Comparison of ENCODE assay signal across 9 mouse cellular contexts in the genomic region with DNA sequence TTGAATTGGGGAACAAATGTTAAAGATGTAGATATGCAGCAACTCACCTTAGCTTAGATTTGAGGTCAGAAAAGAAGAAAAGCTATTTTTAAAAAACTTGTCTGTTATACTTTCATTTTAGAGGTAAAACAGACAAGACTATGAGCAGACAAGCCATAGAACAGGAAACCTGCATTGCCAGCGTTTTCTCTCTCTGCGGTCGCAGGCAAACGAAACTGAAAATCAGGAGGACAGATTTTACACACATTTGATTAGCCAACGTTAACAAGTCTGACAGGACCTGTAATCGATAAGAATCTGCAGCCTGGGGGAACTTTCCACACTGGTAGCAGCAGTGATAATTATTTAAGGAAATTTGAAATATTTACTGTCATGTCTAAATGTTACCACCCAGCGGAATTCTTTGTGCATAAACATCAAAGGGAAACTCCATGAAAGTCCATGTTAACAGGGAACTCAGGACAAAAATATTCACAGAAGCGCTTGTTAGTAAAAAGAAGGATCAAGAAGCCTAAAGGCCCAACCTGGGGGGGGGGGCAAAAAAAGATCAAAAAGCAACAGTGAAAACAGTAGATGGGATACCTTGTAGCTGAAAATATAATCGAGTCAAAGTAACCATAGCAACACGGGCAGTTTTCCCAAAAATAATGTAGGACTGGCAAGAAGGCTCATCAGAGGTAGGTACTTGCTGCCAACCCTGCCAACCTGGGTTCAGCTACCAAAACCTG.
DNase-seq lines count a peak whose midpoint lies in the region; ATAC-seq and TF ChIP-seq lines count a peak whose summit lies in the region.
"Had no signal": no experiment of that assay in that cellular context is flagged by ENCODE, and none has a peak within 500 bp of the region (broad histone marks: within the 10 kb centered on the region; RNA-seq: fewer than 3 reads in every experiment).

No protein-coding gene starts in this region.

- H3K27ac ChIP-seq in kidney, embryonic 16.5 days (ENCODE audit: low read length): no peak overlapping the region
- H3K27ac ChIP-seq in limb, embryonic 14.5 days (replicated peaks; ENCODE audit: low read depth, low read length): no peak overlapping the region
- H3K27ac ChIP-seq: lung, embryonic 15.5 days had no signal

- H3K4me1 ChIP-seq in kidney, embryonic 16.5 days (ENCODE audit: insufficient read depth, low read length): 0 out of 2 replicates have a peak, but pooled peaks cover 4% of the 10 kb centered on the region
- H3K4me1 ChIP-seq in limb, embryonic 14.5 days (ENCODE audit: control insufficient read depth, insufficient read depth, low read length): peaks cover 2% of the 10 kb centered on the region; the same call in 1 of the 2 replicates

- no peaks in the 10 kb centered on the region for H3K27me3 ChIP-seq in kidney, embryonic 16.5 days (ENCODE audit: insufficient read depth, low read length)
- H3K27me3 ChIP-seq in limb, embryonic 14.5 days (ENCODE audit: control insufficient read depth, insufficient read depth, low read length): no peaks in the 10 kb centered on the region
- H3K27me3 ChIP-seq: lung, embryonic 15.5 days had no signal

- H3K9ac ChIP-seq in kidney, embryonic 16.5 days (replicated peaks; ENCODE audit: low read length): no peak overlapping the region
- no peak overlapping the region for H3K9ac ChIP-seq in limb, embryonic 14.5 days (ENCODE audit: low read depth, low read length, severe bottlenecking)
- H3K9ac ChIP-seq: lung, embryonic 15.5 days had no signal

- no peaks in the 10 kb centered on the region for H3K36me3 ChIP-seq in kidney, embryonic 16.5 days (ENCODE audit: insufficient read depth, low read length)
- no peaks in the 10 kb centered on the region for H3K36me3 ChIP-seq in limb, embryonic 14.5 days (ENCODE audit: control insufficient read depth, insufficient read depth, low read length)
- H3K36me3 ChIP-seq: lung, embryonic 15.5 days had no signal

- peak; percentile 33 for DNase-seq in kidney, adult 9 months
- peak; percentile 27 for DNase-seq in urinary bladder, postnatal 14 days (ENCODE audit: low spot score)
- no peak for DNase-seq in urinary bladder, postnatal 36 days (ENCODE audit: low spot score in 2 of 2)
- DNase-seq in limb, embryonic 14.5 days (ENCODE audit: low spot score): peak; percentile 20
- no peak for DNase-seq in right cerebral cortex, postnatal 25 days
- no peak for DNase-seq in Muller cell, postnatal 12 days (ENCODE audit: inconsistent ontology term)
- DNase-seq in urinary bladder, adult 2 months (ENCODE audit: low spot score): no peak

- H3K9me3 ChIP-seq in kidney, embryonic 16.5 days (ENCODE audit: low read length): no peaks in the 10 kb centered on the region
- H3K9me3 ChIP-seq in limb, embryonic 14.5 days (ENCODE audit: control insufficient read depth, low read length): no peaks in the 10 kb centered on the region
- H3K9me3 ChIP-seq: lung, embryonic 15.5 days had no signal

- no peak for TF ChIP-seq POLR2A in limb, embryonic 14.5 days (IDR thresholded peaks at IDR 0.05; ENCODE audit: borderline replicate concordance, extremely low read depth, insufficient read depth, insufficient read length)

- no peak overlapping the region for H3K4me3 ChIP-seq in kidney, embryonic 16.5 days (ENCODE audit: low read length)
- H3K4me3 ChIP-seq in limb, embryonic 14.5 days (replicated peaks; ENCODE audit: low read length): no peak overlapping the region
- H3K4me3 ChIP-seq: lung, embryonic 15.5 days had no signal

- 70% methylated on average over 10 of the region's 10 CpGs for WGBS in kidney, embryonic 16.5 days
- 33% methylated on average over 10 of the region's 10 CpGs for whole genome bisulfite sequencing in limb, embryonic 14.5 days

- no peak overlapping the region for H3K4me2 ChIP-seq in kidney, embryonic 16.5 days (replicated peaks; ENCODE audit: low read depth, low read length)
- H3K4me2 ChIP-seq in limb, embryonic 14.5 days (replicated peaks; ENCODE audit: low read depth, low read length, severe bottlenecking): no peak overlapping the region
- H3K4me2 ChIP-seq: lung, embryonic 15.5 days had no signal

- no peak for ATAC-seq in kidney, embryonic 16.5 days (ENCODE audit: low FRiP score, low TSS enrichment)
- ATAC-seq in limb, embryonic 14.5 days (ENCODE audit: low FRiP score, low read depth): no peak

Comparison
In these comparisons a context has a peak if more than half of its experiments do, and no peak if none do; other contexts are left out.
1. DNase-seq: peak in kidney, adult 9 months (single experiment), urinary bladder, postnatal 14 days (single experiment) and limb, embryonic 14.5 days (single experiment); none in urinary bladder, postnatal 36 days (0 of 2), right cerebral cortex, postnatal 25 days (single experiment), Muller cell, postnatal 12 days (single experiment) and urinary bladder, adult 2 months (single experiment).